8 mouse cellular contexts compared by ENCODE assay signal in the genomic region with DNA sequence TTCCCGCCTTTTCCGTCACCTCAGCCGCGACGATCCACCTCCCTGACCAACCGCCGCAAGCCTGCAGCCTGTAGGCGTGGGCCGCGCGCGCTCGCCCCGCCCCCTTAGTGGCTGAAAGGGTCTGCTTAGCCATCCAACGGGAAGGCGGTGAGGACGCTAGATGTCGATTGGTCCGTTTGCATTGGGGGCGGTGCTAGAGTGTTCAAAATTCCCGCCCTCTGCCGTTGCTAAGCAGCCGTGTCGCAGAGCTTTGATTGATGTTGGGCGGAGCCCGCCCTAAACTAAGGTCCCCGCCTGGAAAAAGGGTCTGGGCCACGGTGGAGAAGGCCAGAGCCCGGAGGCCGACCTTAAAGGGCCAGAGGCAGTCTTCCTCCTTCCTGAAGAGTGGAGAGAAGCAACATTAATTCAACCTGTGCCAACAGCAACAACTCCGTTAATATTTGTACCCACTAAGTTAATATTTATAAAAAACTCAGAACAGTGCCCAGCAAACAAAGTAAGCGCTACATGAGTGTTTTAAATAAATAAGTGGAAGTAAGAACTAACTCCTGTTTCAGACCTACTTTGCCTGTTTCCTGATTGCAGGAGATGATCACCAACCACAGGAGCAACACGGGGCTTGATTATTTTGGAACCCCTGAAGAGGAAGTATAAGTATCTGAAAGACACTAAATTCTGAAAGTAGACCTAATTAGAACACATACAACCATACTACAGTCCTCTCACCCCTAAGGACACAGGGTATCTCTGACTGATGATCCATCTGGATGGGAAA. TPM values are rescaled to one million over a fixed set of nuclear protein-coding genes. Genes with fewer than 3 reads are reported as not detected.
A peak's percentile ranks its signal among the peaks of the same experiment; 100 is the strongest.
DNase-seq lines count a peak whose midpoint lies in the region; ATAC-seq lines count a peak whose summit lies in the region.

A gene (minus strand): TSS at position 65 of the 775 bp plus-strand sequence.

- H3K27me3 ChIP-seq in hindbrain, embryonic 12.5 days, result no peaks in the 10 kb centered on the region

- peak within 1 kb of the TSS; percentile 53 for H3K4me3 ChIP-seq in hindbrain, embryonic 12.5 days

- WGBS in hindbrain, embryonic 12.5 days, result 3% methylated on average over 33 of the region's 33 CpGs

- DNase-seq in Muller cell, postnatal 12 days (ENCODE audit: inconsistent ontology term), result peak; percentile 100
- DNase-seq in cerebellum, adult 9-11 months, result peak; percentile 97
- DNase-seq in frontal cortex, adult 2 months (ENCODE audit: extremely low spot score in 1 of 2, low spot score in 1 of 2), result peak; percentile 89 to 94
- peak; percentile 69 to 84 for DNase-seq in layer of hippocampus, postnatal 25 days (ENCODE audit: extremely low spot score in 1 of 2, low spot score in 1 of 2)
- DNase-seq in lung, postnatal 25 days (ENCODE audit: low spot score), result peak; percentile 98
- peak; percentile 100 for DNase-seq in retina, embryonic 14.5 days (ENCODE audit: low spot score)
- DNase-seq in thymus, postnatal 4 days, result peak; percentile 98

- peak; percentile 98 for ATAC-seq in hindbrain, embryonic 12.5 days (ENCODE audit: low FRiP score)

- H3K4me2 ChIP-seq in hindbrain, embryonic 12.5 days (replicated peaks), result peak within 1 kb of the TSS; percentile 97

- H3K4me1 ChIP-seq in hindbrain, embryonic 12.5 days, result peaks cover 48% of the 10 kb centered on the region

- H3K27ac ChIP-seq in hindbrain, embryonic 12.5 days, result peak within 1 kb of the TSS; percentile 62

- H3K9me3 ChIP-seq in hindbrain, embryonic 12.5 days (replicated peaks), result no peaks in the 10 kb centered on the region

- H3K9ac ChIP-seq in hindbrain, embryonic 12.5 days, result peak within 1 kb of the TSS; percentile 81

- no peaks in the 10 kb centered on the region for H3K36me3 ChIP-seq in hindbrain, embryonic 12.5 days

RNA-seq across cellular contexts. Expression of the gene that starts here (rescaled TPM):
- polyA plus RNA-seq in frontal cortex, adult 2 months (2012; rRNA removed), result 1.5 and 2.0 TPM in 2 replicates
- polyA plus RNA-seq in hindbrain, embryonic 12.5 days (2016; fragmentation: Nextera tagmentation; extraction: Ambion mirVana), result 3.0 and 3.1 TPM in 2 replicates
- total RNA-seq in layer of hippocampus, postnatal 25 days (2021), result under 1 TPM; 0.62 to 0.82 TPM

Comparison
In these comparisons a context has a peak if more than half of its experiments do, and no peak if none do; other contexts are left out.
1. Peak in every context shown above with its lines: DNase-seq, ATAC-seq, H3K4me3 ChIP-seq and H3K27ac ChIP-seq.
2. Peak in DNase-seq in layer of hippocampus, postnatal 25 days; RNA of the gene not detected or under 1 TPM.